Mouse (Mus musculus) heart, adult 2 months (tissue): ENCODE results near the gene E330017A01Rik. TPM values are rescaled to one million over a fixed set of nuclear protein-coding genes. Genes with fewer than 3 reads are reported as not detected.
"Not testable (repeated sequence)": the region's sequence is repeated elsewhere in the genome, so short reads cannot be mapped to it uniquely, and the experiment has no call there.

ENCODE experiments used
- DNase-seq, 2 experiments: peaks; one replicate each; pipeline ENCODE4 v3.0.0; 2021
- H3K27ac ChIP-seq: fragments of 200-600 bp; 2 replicates; pipeline ENCODE4 v1.8.1; 2022
- H3K27me3 ChIP-seq: fragments of 200-500 bp; 2 replicates; pipeline ENCODE4 v1.6.1; 2012; ENCODE audit warnings: mild to moderate bottlenecking, low read length, inconsistent platforms, mixed read lengths; ENCODE audit not compliant: control insufficient read depth, insufficient read depth
- H3K36me3 ChIP-seq: fragments of 200-500 bp; 2 replicates; pipeline ENCODE4 v1.6.1; 2012; ENCODE audit warnings: low read length, inconsistent platforms; ENCODE audit not compliant: control insufficient read depth, insufficient read depth
- H3K4me1 ChIP-seq: fragments of 200-500 bp; 2 replicates; pipeline ENCODE4 v1.6.1; 2011; ENCODE audit warnings: low read length; ENCODE audit not compliant: control insufficient read depth, insufficient read depth
- H3K4me3 ChIP-seq: fragments of 200-600 bp; 2 replicates; pipeline ENCODE4 v1.8.1; 2022
- H3K79me2 ChIP-seq: fragments of 200-500 bp; replicated peaks from 2 replicates; pipeline ENCODE4 v1.6.1; 2012; ENCODE audit warnings: mild to moderate bottlenecking, inconsistent platforms, low read length, moderate library complexity, mixed read lengths; ENCODE audit not compliant: control insufficient read depth, insufficient read depth
- H3K9ac ChIP-seq: fragments of 200-500 bp; 2 replicates; pipeline ENCODE4 v1.6.1; 2012; ENCODE audit warnings: low read depth, mild to moderate bottlenecking, control low read depth, inconsistent platforms, low read length, mixed read lengths
- CTCF ChIP-seq: fragments of 200-600 bp; IDR thresholded peaks from 2 replicates; pipeline ENCODE4 v1.8.1; 2022; ENCODE audit warnings: antibody characterized with exemption, mild to moderate bottlenecking, moderate library complexity
- EP300 ChIP-seq: fragments of 200-500 bp; IDR thresholded peaks from 2 replicates; pipeline ENCODE4 v1.6.1; 2011; ENCODE audit warnings: low read depth, low read length, control low read depth; ENCODE audit not compliant: insufficient read depth
- POLR2A ChIP-seq: fragments of 200-500 bp; IDR thresholded peaks from 2 replicates; pipeline ENCODE4 v1.6.1; 2011; ENCODE audit warnings: mild to moderate bottlenecking, low read depth, low read length, control low read depth; ENCODE audit not compliant: insufficient read depth
- WGBS: fragments of 180-500 bp; shearing (Covaris S2); methylation state at CpG from one replicate; pipeline ENCODE4 v1.1.7; 2018; 5-methylcytosine and 5-hydroxymethylcytosine counted together
- intact Hi-C: fragments of 180-260 bp; cut with DNase I; formaldehyde crosslinking; loops from one replicate; pipeline ENCODE4 v1.15.1; 2025
- polyA plus RNA-seq: library from polyadenylated mRNA; depleted of rRNA; stranded (reverse); fragments of >200 nt; gene quantifications from 2 replicates; pipeline ENCODE4 v1.2.3, GENCODE M21; 2012
- total RNA-seq, 2 experiments: library from RNA; stranded (reverse); gene quantifications; 2 replicates each; pipeline ENCODE4 v1.2.3; 2021

The E330017A01Rik gene
- total and polyA plus RNA-seq, 3 experiments, result not detected

GRCm38 (mm10) chr16:58668586-58668985, 30.0 kb upstream of the E330017A01Rik start:
- Histone ChIP-seq H3K79me2 (0 out of 2 replicates have a peak, but pooled peaks cover 1% of the 10 kb centered on the region), H3K4me3 (no peak overlapping the region), H3K4me1 (peaks cover 2% of the 10 kb centered on the region), H3K27ac (no peak overlapping the region), H3K36me3 (no peaks in the 10 kb centered on the region), H3K9ac (no peak overlapping the region), H3K27me3 (no peaks in the 10 kb centered on the region)
- intact Hi-C loops, result no loop called here
- TF ChIP-seq EP300 (no peak), POLR2A (no peak), CTCF (no peak)
- no peak for DNase-seq
- 83% methylated on average over 3 of the region's 3 CpGs for WGBS

GRCm38 (mm10) chr16:58666681-58667080, 28.1 kb upstream of the E330017A01Rik start:
- intact Hi-C loops, result not testable (repeated sequence)

GRCm38 (mm10) chr16:58665137-58665536, 26.6 kb upstream of the E330017A01Rik start:
- H3K4me1 ChIP-seq, H3K36me3 ChIP-seq, H3K9ac ChIP-seq, H3K27ac ChIP-seq, DNase-seq, H3K79me2 ChIP-seq, H3K27me3 ChIP-seq, intact Hi-C loops, H3K4me3 ChIP-seq: not testable (repeated sequence)

More at GRCm38 (mm10) chr16:58666681-58667080, 28.1 kb upstream of the E330017A01Rik start:
- H3K79me2 ChIP-seq, DNase-seq, H3K9ac ChIP-seq, H3K36me3 ChIP-seq, H3K4me1 ChIP-seq, H3K4me3 ChIP-seq, H3K27me3 ChIP-seq, H3K27ac ChIP-seq: not testable (repeated sequence)
- 77% methylated on average over 3 of the region's 3 CpGs for WGBS

GRCm38 (mm10) chr16:58663816-58664215, 25.3 kb upstream of the E330017A01Rik start:
- WGBS, result 85% methylated on average over 2 of the region's 2 CpGs
- DNase-seq, result no peak
- no peaks in the 10 kb centered on the region for H3K27me3 ChIP-seq
- no peaks in the 10 kb centered on the region for H3K36me3 ChIP-seq
- no peaks in the 10 kb centered on the region for H3K4me1 ChIP-seq
- H3K4me3 ChIP-seq, result no peak overlapping the region
- no peaks in the 10 kb centered on the region for H3K79me2 ChIP-seq
- intact Hi-C loops, result loop anchor here (5.0 kb wide), 3 partner anchors 37 to 362 kb away; no protein-coding TSS in a partner anchor
- H3K27ac ChIP-seq, result no peak overlapping the region
- no peak for TF ChIP-seq CTCF
- TF ChIP-seq POLR2A, result no peak
- no peak for TF ChIP-seq EP300
- H3K9ac ChIP-seq, result no peak overlapping the region

- Histone ChIP-seq H3K27me3 (no peaks in the 10 kb centered on the region), H3K4me1 (no peaks in the 10 kb centered on the region), H3K79me2 (no peaks in the 10 kb centered on the region), H3K9ac (no peak overlapping the region), H3K4me3 (no peak overlapping the region), H3K27ac (no peak overlapping the region), H3K36me3 (no peaks in the 10 kb centered on the region)
- TF ChIP-seq POLR2A (no peak), EP300 (no peak), CTCF (peak; percentile 65)
- intact Hi-C loops, result loop anchor here (5.0 kb wide), 3 partner anchors 36 to 361 kb away; no protein-coding TSS in a partner anchor
- no peak for DNase-seq
- WGBS, result 51% methylated on average over 5 of the region's 5 CpGs
These were observed 24.5 kb upstream of the E330017A01Rik start for GRCm38 (mm10) chr16:58663021-58663420.

- H3K4me1 ChIP-seq, result no peaks in the 10 kb centered on the region
- DNase-seq, result no peak
- H3K79me2 ChIP-seq, result no peaks in the 10 kb centered on the region
- TF ChIP-seq EP300 (no peak), POLR2A (no peak), CTCF (no peak)
- no peaks in the 10 kb centered on the region for H3K27me3 ChIP-seq
- no peak overlapping the region for H3K4me3 ChIP-seq
- intact Hi-C loops, result loop anchor here (5.0 kb wide), 3 partner anchors 35 to 360 kb away; no protein-coding TSS in a partner anchor
- no peak overlapping the region for H3K27ac ChIP-seq
- H3K9ac ChIP-seq, result no peak overlapping the region
- H3K36me3 ChIP-seq, result no peaks in the 10 kb centered on the region
These were observed 23.8 kb upstream of the E330017A01Rik start for GRCm38 (mm10) chr16:58662287-58662791.
